ENCODE assay signal across 1 mouse cellular context in genomic region chr1:57377376-57378341, GRCm38 (mm10).
TF ChIP-seq lines count a peak whose summit lies in the region.

Gene 1700066M21Rik (plus strand): TSS chr1:57377620.

TF ChIP-seq in CH12.LX, 34 proteins besides CTCF, POLR2A, EP300 and RAD21 (continued from another document):
- TF ChIP-seq RCOR1 (conservative IDR thresholded peaks at IDR 0.05; ENCODE audit: low read depth, low read length) (no peak), MYC (IDR thresholded peaks at IDR 0.05; ENCODE audit: low read depth, low read length) (no peak), JUND (conservative IDR thresholded peaks at IDR 0.05; ENCODE audit: low read depth, low read length) (no peak), CHD2 (IDR thresholded peaks at IDR 0.05; ENCODE audit: low read length) (no peak), E2F4 (IDR thresholded peaks at IDR 0.05; ENCODE audit: insufficient replicate concordance, low read depth, low read length) (0 out of 2 replicates have a peak, but pooled peaks have one; percentile 25)
